24 mouse cellular contexts compared by ENCODE assay signal in genomic region chr5:53352852-53353251, GRCm38 (mm10).
"Had no signal": no experiment of that assay in that cellular context is flagged by ENCODE, and none has a peak within 500 bp of the region (broad histone marks: within the 10 kb centered on the region; RNA-seq: fewer than 3 reads in every experiment).

No protein-coding gene starts in this region.

- H3K4me2 ChIP-seq: heart, embryonic 11.5 days; heart, embryonic 13.5 days; hindbrain, embryonic 13.5 days; hindbrain, embryonic 15.5 days; kidney, embryonic 15.5 days; limb, embryonic 13.5 days; limb, embryonic 15.5 days; liver, embryonic 12.5 days had no signal

- H3K9me3 ChIP-seq: heart, embryonic 13.5 days; hindbrain, embryonic 13.5 days; hindbrain, embryonic 15.5 days; kidney, embryonic 15.5 days; limb, embryonic 13.5 days; limb, embryonic 15.5 days; liver, embryonic 12.5 days had no signal

- H3K9ac ChIP-seq: heart, embryonic 13.5 days; hindbrain, embryonic 13.5 days; hindbrain, embryonic 15.5 days; kidney, embryonic 15.5 days; limb, embryonic 13.5 days; limb, embryonic 15.5 days; liver, embryonic 12.5 days; liver, embryonic 14.5 days had no signal

- H3K4me1 ChIP-seq: hindbrain, embryonic 13.5 days had no signal

- H3K4me3 ChIP-seq: heart, embryonic 13.5 days; hindbrain, embryonic 13.5 days; hindbrain, embryonic 15.5 days; kidney, embryonic 15.5 days; limb, embryonic 13.5 days; limb, embryonic 15.5 days; liver, embryonic 12.5 days had no signal

- H3K27me3 ChIP-seq: hindbrain, embryonic 13.5 days; hindbrain, embryonic 15.5 days; kidney, embryonic 15.5 days; limb, embryonic 15.5 days had no signal

- ATAC-seq: hindbrain, postnatal 0 days; intestine, embryonic 16.5 days; liver, embryonic 12.5 days had no signal

- DNase-seq: gastrocnemius, postnatal 14 days; gastrocnemius, postnatal 36 days; heart, adult 18-20 months; heart, postnatal 14 days; kidney, adult 11 months; kidney, adult 2 months; kidney, adult 9 months; kidney, postnatal 14 days; kidney, postnatal 36 days; layer of hippocampus, adult 9-11 months; layer of hippocampus, postnatal 36 days; left cerebral cortex, postnatal 4 days had no signal

- H3K27ac ChIP-seq: heart, embryonic 13.5 days; hindbrain, embryonic 13.5 days; hindbrain, embryonic 15.5 days; hindbrain, postnatal 0 days; kidney, embryonic 15.5 days; kidney, postnatal 0 days; limb, embryonic 13.5 days; limb, embryonic 15.5 days; liver, embryonic 12.5 days; liver, embryonic 14.5 days had no signal

- H3K36me3 ChIP-seq: heart, embryonic 13.5 days; hindbrain, embryonic 13.5 days; hindbrain, embryonic 15.5 days; kidney, embryonic 15.5 days; limb, embryonic 13.5 days; limb, embryonic 15.5 days; liver, embryonic 12.5 days had no signal
